Mouse (Mus musculus): ENCODE data around the gene Fgd1. TPM values are rescaled to one million over a fixed set of nuclear protein-coding genes. Genes with fewer than 3 reads are reported as not detected.

The Fgd1 gene
- polyA plus RNA-seq, 1 experiment from 2014 or later = 8.6 TPM

DNA sequence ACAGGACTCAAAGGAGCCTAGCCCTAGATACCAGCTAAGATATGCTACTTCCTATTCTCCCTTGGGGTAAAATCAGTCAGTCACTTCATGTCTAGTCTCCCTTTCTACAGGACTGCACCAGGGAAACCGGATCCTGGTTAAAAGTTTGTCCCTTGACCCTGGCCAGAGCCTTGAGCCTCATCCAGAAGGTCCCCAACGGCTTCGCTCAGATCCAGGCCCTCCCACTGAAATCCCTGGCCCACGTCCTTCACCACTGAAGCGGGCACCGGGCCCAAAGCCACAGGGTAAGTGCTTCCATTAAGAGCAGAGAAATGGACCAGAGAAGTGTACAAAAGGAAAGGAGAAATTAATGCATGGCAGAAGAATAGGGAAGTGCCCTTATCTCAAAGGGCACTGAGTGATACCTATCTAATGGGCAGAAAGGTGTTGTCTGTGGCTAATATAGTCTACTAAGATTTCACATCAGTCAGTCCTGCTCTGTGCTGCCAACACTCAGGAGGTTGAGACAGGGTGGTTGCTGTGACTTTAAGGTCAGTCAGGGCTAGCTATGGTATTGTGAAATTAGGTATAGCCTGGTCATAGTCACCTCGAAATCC is 20.2 kb downstream of the Fgd1 start:
- H3K9me3 ChIP-seq (ENCODE audit: control insufficient read depth, low read length) = no peaks in the 10 kb centered on the region
- no peak overlapping the region for H3K9ac ChIP-seq (ENCODE audit: low read length)
- H3K4me3 ChIP-seq (ENCODE audit: low read depth, low read length) = no peak overlapping the region
- ATAC-seq (ENCODE audit: low FRiP score) = no peak
- no peak for DNase-seq (ENCODE audit: low spot score, missing footprints)
- H3K4me1 ChIP-seq (ENCODE audit: control insufficient read depth, insufficient read depth, low read length) = no peaks in the 10 kb centered on the region
- H3K36me3 ChIP-seq (ENCODE audit: control insufficient read depth, insufficient read depth, low read length) = no peaks in the 10 kb centered on the region
- H3K27ac ChIP-seq (ENCODE audit: low read depth, low read length) = no peak overlapping the region
- whole genome bisulfite sequencing = 89% methylated on average over 7 of the region's 7 CpGs
- H3K4me2 ChIP-seq = no peak overlapping the region
- 0 out of 2 replicates have a peak, but pooled peaks cover 2% of the 10 kb centered on the region for H3K27me3 ChIP-seq (ENCODE audit: control insufficient read depth, insufficient read depth, low read length)

DNA sequence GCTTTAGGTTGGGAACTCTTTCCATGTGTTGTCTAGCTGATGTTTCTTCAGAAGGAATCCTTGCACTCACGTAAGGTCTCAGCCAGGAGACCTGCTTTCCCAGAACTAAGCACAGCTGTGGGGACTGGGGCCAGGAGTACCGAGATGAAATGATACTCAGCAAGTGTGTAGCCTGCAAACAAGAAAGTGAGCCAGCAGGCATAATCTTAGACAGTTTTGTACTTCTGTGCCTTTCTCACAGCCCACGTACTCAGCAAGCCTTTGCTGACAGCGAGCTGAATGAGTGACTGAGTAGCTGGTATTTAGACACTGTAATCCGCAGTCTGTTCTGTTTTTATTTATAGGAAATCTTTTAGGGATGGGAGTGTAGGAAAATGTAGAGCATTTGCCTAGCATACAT is 21.9 kb downstream of the Fgd1 start:
- Histone ChIP-seq H3K27me3 (ENCODE audit: control insufficient read depth, insufficient read depth, low read length) (0 out of 2 replicates have a peak, but pooled peaks cover 2% of the 10 kb centered on the region), H3K4me3 (ENCODE audit: low read depth, low read length) (no peak overlapping the region), H3K9ac (ENCODE audit: low read length) (no peak overlapping the region), H3K4me1 (ENCODE audit: control insufficient read depth, insufficient read depth, low read length) (no peaks in the 10 kb centered on the region), H3K9me3 (ENCODE audit: control insufficient read depth, low read length) (no peaks in the 10 kb centered on the region), H3K4me2 (no peak overlapping the region), H3K27ac (ENCODE audit: low read depth, low read length) (no peak overlapping the region), H3K36me3 (ENCODE audit: control insufficient read depth, insufficient read depth, low read length) (no peaks in the 10 kb centered on the region)
- ATAC-seq (ENCODE audit: low FRiP score) = no peak
- WGBS = 90% methylated on average over 5 of the region's 5 CpGs
- no peak for DNase-seq (ENCODE audit: low spot score, missing footprints)

DNA sequence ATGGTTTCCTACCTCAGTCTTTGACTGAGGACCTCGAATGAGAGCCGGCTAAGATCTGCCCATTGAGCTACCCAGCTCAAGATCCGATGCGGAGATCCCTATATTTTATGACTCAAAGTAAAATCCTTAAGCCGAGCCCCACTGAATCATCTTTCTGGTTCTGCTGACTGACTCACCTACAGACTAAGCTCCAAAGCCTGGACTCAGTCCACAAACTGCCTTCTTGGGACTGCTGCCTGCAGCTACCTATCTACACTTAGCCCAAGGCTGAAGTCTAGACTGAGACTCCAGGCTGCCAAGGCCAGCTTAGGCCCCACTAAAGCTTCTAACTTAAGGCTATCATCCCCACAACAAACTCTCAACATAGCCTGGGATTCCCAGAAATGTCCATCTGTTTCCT is 30.1 kb downstream of the Fgd1 start:
- 93% methylated on average over 5 of the region's 5 CpGs for whole genome bisulfite sequencing
- Histone ChIP-seq H3K9me3 (ENCODE audit: control insufficient read depth, low read length) (no peaks in the 10 kb centered on the region), H3K9ac (ENCODE audit: low read length) (no peak overlapping the region), H3K4me3 (ENCODE audit: low read depth, low read length) (no peak overlapping the region), H3K4me2 (no peak overlapping the region), H3K27me3 (ENCODE audit: control insufficient read depth, insufficient read depth, low read length) (no peaks in the 10 kb centered on the region), H3K36me3 (ENCODE audit: control insufficient read depth, insufficient read depth, low read length) (no peaks in the 10 kb centered on the region), H3K4me1 (ENCODE audit: control insufficient read depth, insufficient read depth, low read length) (no peaks in the 10 kb centered on the region), H3K27ac (ENCODE audit: low read depth, low read length) (no peak overlapping the region)
- ATAC-seq (ENCODE audit: low FRiP score) (no peak), DNase-seq (ENCODE audit: low spot score, missing footprints) (no peak)

DNA sequence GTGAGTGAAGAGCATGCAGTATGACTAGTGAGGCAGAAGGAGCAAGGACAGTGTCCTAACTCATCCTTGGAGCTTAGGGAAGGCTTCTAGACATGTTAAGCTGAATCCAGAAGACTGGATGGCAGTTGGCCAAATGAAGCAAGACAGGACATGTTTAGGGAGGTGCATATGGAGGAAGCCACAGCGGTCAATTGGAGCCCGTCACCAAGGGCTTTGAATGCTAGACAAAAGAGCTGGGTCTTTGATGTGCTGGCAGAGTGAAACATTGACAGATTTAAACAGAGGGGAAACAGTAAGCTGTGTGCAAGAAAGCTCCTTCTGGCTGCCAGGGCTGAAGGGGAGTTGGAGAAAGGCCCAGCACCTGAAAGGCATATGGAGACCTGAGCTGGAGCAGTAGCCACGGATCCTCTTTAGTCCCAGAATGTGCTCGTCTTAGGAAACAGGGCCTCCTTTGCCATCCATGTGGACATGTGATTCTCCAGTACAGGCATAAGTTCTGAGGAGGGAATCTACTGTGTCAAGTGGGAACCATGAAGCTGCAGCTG is 31.1 kb downstream of the Fgd1 start:
- no peak overlapping the region for H3K4me2 ChIP-seq
- ATAC-seq (ENCODE audit: low FRiP score) (no peak), DNase-seq (ENCODE audit: low spot score, missing footprints) (no peak)
- no peak overlapping the region for H3K27ac ChIP-seq (ENCODE audit: low read depth, low read length)
- H3K36me3 ChIP-seq (ENCODE audit: control insufficient read depth, insufficient read depth, low read length) = no peaks in the 10 kb centered on the region
- H3K4me3 ChIP-seq (ENCODE audit: low read depth, low read length) = no peak overlapping the region
- no peaks in the 10 kb centered on the region for H3K9me3 ChIP-seq (ENCODE audit: control insufficient read depth, low read length)
- 86% methylated on average over 4 of the region's 4 CpGs for WGBS
- H3K4me1 ChIP-seq (ENCODE audit: control insufficient read depth, insufficient read depth, low read length) = no peaks in the 10 kb centered on the region
- no peak overlapping the region for H3K9ac ChIP-seq (ENCODE audit: low read length)
- no peaks in the 10 kb centered on the region for H3K27me3 ChIP-seq (ENCODE audit: control insufficient read depth, insufficient read depth, low read length)

DNA sequence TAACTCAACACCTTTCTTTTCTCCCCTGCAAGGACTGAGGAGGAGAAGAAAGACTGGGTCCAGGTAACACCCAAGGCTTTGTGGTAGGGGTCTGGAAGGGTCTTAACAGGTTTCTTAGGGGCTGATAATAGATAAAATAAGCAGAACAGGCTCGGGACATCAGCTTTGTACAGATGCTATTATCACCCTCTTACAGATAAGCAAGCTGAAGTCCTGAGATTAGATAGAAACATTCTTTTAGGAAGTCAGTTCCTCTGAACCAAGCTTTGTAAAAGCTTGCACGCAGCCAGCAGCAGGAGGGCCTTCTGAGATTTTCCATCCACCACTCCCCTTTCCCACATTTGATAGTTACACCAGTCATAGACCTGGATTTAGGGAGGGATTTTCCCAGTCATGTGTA is 39.6 kb downstream of the Fgd1 start:
- H3K4me3 ChIP-seq (ENCODE audit: low read depth, low read length) = no peak overlapping the region
- 87% methylated on average over 2 of the region's 2 CpGs for WGBS
- H3K36me3 ChIP-seq (ENCODE audit: control insufficient read depth, insufficient read depth, low read length) = no peaks in the 10 kb centered on the region
- no peaks in the 10 kb centered on the region for H3K9me3 ChIP-seq (ENCODE audit: control insufficient read depth, low read length)
- H3K4me2 ChIP-seq = no peak overlapping the region
- no peak for DNase-seq (ENCODE audit: low spot score, missing footprints)
- H3K9ac ChIP-seq (ENCODE audit: low read length) = no peak overlapping the region
- no peak for ATAC-seq (ENCODE audit: low FRiP score)
- no peak overlapping the region for H3K27ac ChIP-seq (ENCODE audit: low read depth, low read length)
- H3K27me3 ChIP-seq (ENCODE audit: control insufficient read depth, insufficient read depth, low read length) = no peaks in the 10 kb centered on the region; the same call in 1 of the 2 replicates
- no peaks in the 10 kb centered on the region for H3K4me1 ChIP-seq (ENCODE audit: control insufficient read depth, insufficient read depth, low read length)

DNA sequence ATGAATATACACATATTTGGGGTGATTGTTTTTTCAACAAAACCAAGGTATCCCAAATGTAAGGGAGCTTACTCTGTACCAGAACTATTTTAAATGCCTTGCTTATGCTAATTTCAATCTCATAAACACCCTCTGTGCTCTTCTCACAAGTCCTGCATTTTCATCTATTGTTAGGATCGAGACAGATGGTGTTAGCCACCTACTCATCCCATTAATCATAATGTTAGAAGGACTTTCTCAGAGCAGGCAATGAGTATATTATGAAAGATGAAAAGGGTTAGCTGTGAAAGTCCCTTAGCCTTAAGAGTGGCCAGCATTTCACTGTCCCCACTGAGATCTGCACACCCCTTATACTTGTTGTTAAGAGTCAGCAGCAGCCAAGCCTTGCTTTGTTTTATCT is 41.5 kb downstream of the Fgd1 start:
- WGBS = 78% methylated on average over 1 of the region's 1 CpGs
- Histone ChIP-seq H3K4me1 (ENCODE audit: control insufficient read depth, insufficient read depth, low read length) (no peaks in the 10 kb centered on the region), H3K9ac (ENCODE audit: low read length) (no peak overlapping the region), H3K4me2 (no peak overlapping the region), H3K36me3 (ENCODE audit: control insufficient read depth, insufficient read depth, low read length) (peaks cover 2% of the 10 kb centered on the region; the same call in 1 of the 2 replicates), H3K9me3 (ENCODE audit: control insufficient read depth, low read length) (no peaks in the 10 kb centered on the region), H3K27me3 (ENCODE audit: control insufficient read depth, insufficient read depth, low read length) (no peaks in the 10 kb centered on the region; the same call in 1 of the 2 replicates), H3K27ac (ENCODE audit: low read depth, low read length) (no peak overlapping the region), H3K4me3 (ENCODE audit: low read depth, low read length) (no peak overlapping the region)
- no peak for ATAC-seq (ENCODE audit: low FRiP score)
- no peak for DNase-seq (ENCODE audit: low spot score, missing footprints)

DNA sequence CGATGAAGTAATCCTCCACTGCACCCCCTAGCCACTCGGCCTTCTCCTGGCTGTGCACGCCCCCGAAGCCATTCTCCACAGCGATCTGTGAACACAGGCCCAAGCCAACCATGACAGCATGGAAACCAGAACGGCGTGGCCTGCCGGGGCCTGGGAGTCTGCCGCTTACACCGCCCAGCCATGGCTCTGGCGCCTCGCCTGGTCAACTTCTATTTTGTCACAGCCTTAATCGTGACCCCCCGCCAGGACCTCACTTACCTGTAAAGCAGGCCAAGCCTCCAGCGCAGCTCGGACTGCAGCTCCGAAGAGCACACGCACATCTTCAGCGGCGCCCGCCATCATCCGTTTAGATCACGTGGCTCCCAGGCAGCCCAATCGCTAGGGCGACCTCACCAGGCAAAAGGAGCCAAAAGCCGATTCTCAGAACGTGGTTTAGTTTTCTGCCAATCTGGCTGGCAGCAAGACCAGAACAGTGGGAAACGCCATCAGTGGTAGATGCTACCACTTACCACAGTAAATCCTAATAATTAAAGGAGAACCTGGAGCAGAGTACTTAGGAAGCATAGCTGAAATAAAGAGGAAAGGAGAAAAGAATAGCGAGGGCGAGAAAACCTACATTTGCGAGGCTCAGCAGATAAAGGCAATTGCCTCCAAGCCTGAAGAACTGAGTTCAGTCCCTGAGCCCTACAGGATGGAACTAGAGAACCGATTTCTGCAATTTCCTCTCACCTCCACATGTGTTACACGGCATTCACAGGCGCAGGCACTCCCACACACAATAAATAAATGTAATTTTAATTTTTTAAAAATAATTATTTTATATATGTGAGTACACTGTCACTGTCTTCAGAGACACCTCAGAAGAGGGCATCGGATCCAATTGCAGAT is 50.5 kb downstream of the Fgd1 start, which contains the start of gene Tsr2:
Gene Tsr2 (minus strand): TSS at position 373 of the 888 bp plus-strand sequence.
- H3K27ac ChIP-seq (ENCODE audit: low read depth, low read length) = no peak within 1 kb of the TSS
- H3K36me3 ChIP-seq (ENCODE audit: control insufficient read depth, insufficient read depth, low read length) = no peaks in the 10 kb centered on the region

DNA sequence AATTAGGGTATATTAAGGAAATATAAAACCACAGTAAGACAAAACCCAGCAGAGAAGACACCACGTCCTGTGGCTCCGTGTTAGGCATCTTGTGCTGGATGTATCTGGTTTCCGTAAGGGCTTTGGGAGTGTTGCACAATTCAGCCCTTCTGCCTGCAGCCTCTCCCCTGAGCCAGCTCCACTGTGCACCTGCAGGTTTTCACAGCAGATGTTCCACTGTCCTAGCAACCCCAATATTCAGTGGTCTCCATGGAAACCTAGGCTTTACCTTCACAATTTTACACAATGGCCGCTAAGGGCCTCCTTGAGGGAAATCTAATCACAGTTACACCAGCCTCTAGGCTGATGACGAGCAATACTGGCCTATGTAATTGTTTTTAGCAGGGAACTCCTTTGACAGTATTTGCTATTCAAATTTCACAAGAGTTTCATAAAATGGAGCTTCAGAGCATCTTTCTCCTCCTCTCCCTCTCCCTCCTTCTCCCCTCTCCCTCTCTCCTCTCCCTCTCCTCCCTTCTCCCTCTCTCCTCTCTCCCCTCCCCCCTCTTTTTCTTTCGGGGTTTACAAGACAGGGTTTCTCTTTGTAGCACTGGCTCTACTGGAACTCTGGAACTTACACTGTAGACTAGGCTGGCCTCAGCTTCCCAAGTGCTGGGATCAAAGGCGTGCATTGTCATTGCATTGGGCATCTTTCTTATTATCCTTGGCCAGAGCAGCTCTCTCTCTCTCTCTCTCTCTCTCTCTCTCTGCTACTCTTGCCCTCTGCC is 61.5 kb downstream of the Fgd1 start:
- no peak overlapping the region for H3K4me2 ChIP-seq
- no peaks in the 10 kb centered on the region for H3K9me3 ChIP-seq (ENCODE audit: control insufficient read depth, low read length)
- ATAC-seq (ENCODE audit: low FRiP score) (no peak; the same call in 1 of the 2 replicates), DNase-seq (ENCODE audit: low spot score, missing footprints) (no peak)
- H3K9ac ChIP-seq (ENCODE audit: low read length) = no peak overlapping the region
- 66% methylated on average over 7 of the region's 7 CpGs for WGBS
- H3K27ac ChIP-seq (ENCODE audit: low read depth, low read length) = no peak overlapping the region
- H3K4me1 ChIP-seq (ENCODE audit: control insufficient read depth, insufficient read depth, low read length) = no peaks in the 10 kb centered on the region
- H3K36me3 ChIP-seq (ENCODE audit: control insufficient read depth, insufficient read depth, low read length) = no peaks in the 10 kb centered on the region
- H3K4me3 ChIP-seq (ENCODE audit: low read depth, low read length) = no peak overlapping the region
- H3K27me3 ChIP-seq (ENCODE audit: control insufficient read depth, insufficient read depth, low read length) = no peaks in the 10 kb centered on the region

More for the DNA sequence above, 50.5 kb downstream of the Fgd1 start, which contains the start of gene Tsr2:
- Histone ChIP-seq H3K27me3 (ENCODE audit: control insufficient read depth, insufficient read depth, low read length) (no peaks in the 10 kb centered on the region), H3K9ac (ENCODE audit: low read length) (peak within 1 kb of the TSS; percentile 56), H3K9me3 (ENCODE audit: control insufficient read depth, low read length) (no peaks in the 10 kb centered on the region), H3K4me3 (ENCODE audit: low read depth, low read length) (peak within 1 kb of the TSS; percentile 37), H3K4me2 (peak within 1 kb of the TSS; percentile 50), H3K4me1 (ENCODE audit: control insufficient read depth, insufficient read depth, low read length) (no peaks in the 10 kb centered on the region)
- DNase-seq (ENCODE audit: low spot score, missing footprints) (peak; percentile 91), ATAC-seq (ENCODE audit: low FRiP score) (peak; percentile 95)
- whole genome bisulfite sequencing = 30% methylated on average over 35 of the region's 35 CpGs

Data from midbrain, embryonic 11.5 days (tissue).